Mouse (Mus musculus) left cerebral cortex, adult 8-10 months (tissue): ENCODE measurements at regions not wholly inside any gene's neighbourhood (a gene's known extent, or its start where the extent isn't known, plus 50 kb on each side); places are given as distances from the start of the nearest gene placed in this dataset.

ENCODE experiments used
- DNase-seq, 2 experiments: peaks; one replicate each; pipeline ENCODE4 v3.0.0; 2022; ENCODE audit warnings: low spot score in 2 of 2

DNA sequence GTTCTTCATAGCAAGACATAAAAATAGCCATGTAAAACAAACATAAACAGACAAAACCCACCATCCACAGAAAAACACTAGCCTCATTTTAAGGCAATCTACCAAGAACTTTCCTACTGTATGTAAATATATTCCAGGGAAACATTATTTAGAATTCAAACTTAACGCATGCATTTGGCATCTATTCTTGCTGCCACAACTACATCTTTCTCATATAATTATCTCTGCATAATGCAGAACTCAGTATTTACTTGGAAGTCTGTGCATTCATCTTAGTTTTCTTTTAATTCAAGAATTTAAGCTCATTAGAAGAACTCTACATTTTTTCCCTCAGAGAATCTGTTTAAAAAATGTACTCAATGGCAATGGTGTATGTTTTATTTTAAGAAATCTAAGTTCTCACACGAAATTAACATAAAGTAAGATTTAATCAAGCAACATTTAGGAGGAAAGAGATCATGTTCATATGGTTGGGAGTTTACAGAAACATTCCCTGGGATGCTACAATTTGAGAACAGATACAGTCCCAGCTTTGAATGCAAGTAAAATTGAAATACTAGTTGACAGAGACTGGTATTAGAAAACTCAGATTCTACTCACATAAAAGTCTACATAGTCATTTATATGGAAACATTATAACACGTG lies 1114.7 kb downstream of the Sorcs1 start:
- DNase-seq = no peak

DNA sequence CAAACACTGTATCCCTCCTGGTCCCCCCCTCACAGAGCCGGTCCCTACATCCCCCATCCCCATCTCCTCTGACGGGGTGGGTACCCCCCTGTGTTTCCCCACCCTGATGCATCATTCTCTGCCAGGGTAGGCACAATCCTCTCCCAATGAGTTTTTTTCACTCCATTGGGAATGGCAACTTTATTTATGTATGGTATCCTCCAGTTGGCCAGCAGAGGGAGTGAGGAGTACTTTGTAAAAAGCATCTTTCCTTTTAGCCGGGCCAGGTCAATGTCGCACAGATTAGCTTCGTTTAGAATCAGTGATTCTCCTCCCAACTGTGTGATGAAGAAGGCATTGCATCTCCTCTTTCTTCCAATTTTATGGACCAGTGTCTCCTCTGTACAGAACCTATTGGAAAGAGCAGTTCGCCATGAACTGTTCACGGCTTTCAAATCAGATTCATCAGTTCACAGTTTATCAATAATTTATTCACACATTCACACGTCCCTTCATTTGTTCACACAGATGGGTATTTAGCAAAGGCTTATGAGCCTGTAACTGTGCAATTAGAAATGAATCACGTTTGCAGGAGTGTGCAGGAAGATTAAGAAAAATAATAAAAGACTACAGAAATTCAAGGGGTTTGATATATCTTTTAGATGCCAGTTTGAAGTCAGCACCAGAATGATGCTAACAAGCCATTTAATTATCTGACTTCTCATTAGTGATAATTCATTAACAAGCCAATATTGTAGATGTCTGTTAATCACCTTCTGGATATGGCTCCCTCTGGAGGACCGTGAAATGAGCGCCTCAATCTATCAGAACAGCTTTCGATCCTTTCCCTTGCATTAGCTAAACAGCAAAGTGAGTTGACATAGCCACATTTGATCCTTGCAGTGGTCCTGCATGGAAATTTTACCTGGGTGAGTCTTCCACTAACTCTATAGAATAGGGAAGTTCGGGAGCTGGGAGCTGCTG lies 1138.7 kb downstream of the Sorcs1 start:
- DNase-seq = peak; percentile 5 to 8
